Mouse (Mus musculus) embryonic facial prominence, embryonic 14.5 days (tissue): ENCODE measurements around the gene Znrf3. TPM values are rescaled to one million over a fixed set of nuclear protein-coding genes. Genes with fewer than 3 reads are reported as not detected.

ENCODE experiments used
- ATAC-seq: fragments of 200-750 bp; cut with Nextera tagmentation; 2 replicates; pipeline ENCODE4 v1.8.0; 2017; ENCODE audit warnings: low read depth, moderate number of reproducible peaks, moderate TSS enrichment
- DNase-seq: peaks from one replicate; pipeline ENCODE4 v3.0.0-alpha.2; 2015; ENCODE audit warnings: low spot score
- H3K27ac ChIP-seq: fragments of 300-500 bp; sonication (generic); replicated peaks from 2 replicates; pipeline ENCODE4 v1.5.1; 2014; ENCODE audit warnings: low read depth, mild to moderate bottlenecking, low read length, moderate library complexity
- H3K27me3 ChIP-seq: fragments of 300-500 bp; sonication (generic); replicated peaks from 2 replicates; pipeline ENCODE4 v1.6.1; 2014; ENCODE audit warnings: low read length; ENCODE audit not compliant: control insufficient read depth, insufficient read depth
- H3K36me3 ChIP-seq: fragments of 300-500 bp; sonication (generic); 2 replicates; pipeline ENCODE4 v1.6.1; 2014; ENCODE audit warnings: low read length, mixed read lengths; ENCODE audit not compliant: control insufficient read depth, insufficient read depth
- H3K4me1 ChIP-seq: fragments of 300-500 bp; sonication (generic); 2 replicates; pipeline ENCODE4 v1.6.1; 2014; ENCODE audit warnings: antibody characterized with exemption, low read length; ENCODE audit not compliant: control insufficient read depth, insufficient read depth
- H3K4me2 ChIP-seq: fragments of 300-500 bp; sonication (generic); 2 replicates; pipeline ENCODE4 v1.6.1; 2014; ENCODE audit warnings: low read depth, mild to moderate bottlenecking, low read length, moderate library complexity, mixed read lengths
- H3K4me3 ChIP-seq: fragments of 300-500 bp; sonication (generic); 2 replicates; pipeline ENCODE4 v1.5.1; 2014; ENCODE audit warnings: low read depth, mild to moderate bottlenecking, low read length
- H3K9ac ChIP-seq: fragments of 300-500 bp; sonication (generic); 2 replicates; pipeline ENCODE4 v1.6.1; 2014; ENCODE audit warnings: low read depth, mild to moderate bottlenecking, low read length, moderate library complexity, mixed read lengths
- H3K9me3 ChIP-seq: fragments of 300-500 bp; sonication (generic); 2 replicates; pipeline ENCODE4 v1.6.1; 2016; ENCODE audit warnings: low read length; ENCODE audit not compliant: control insufficient read depth
- WGBS: fragments of 180-500 bp; shearing (Covaris S2); extraction: QIAGEN DNeasy Blood & Tissue Kit; methylation state at CpG from one replicate; pipeline ENCODE4 v1.1.7; 2014; 5-methylcytosine and 5-hydroxymethylcytosine counted together
- polyA plus RNA-seq: library from polyadenylated mRNA; unstranded; fragments of >200 nt; fragmentation: Nextera tagmentation; extraction: Ambion mirVana; gene quantifications from 2 replicates; pipeline ENCODE4 v1.2.1, GENCODE M21; 2014

Znrf3 gene
- polyA plus RNA-seq, 1 experiment from 2014 or later = 9.2 TPM

DNA sequence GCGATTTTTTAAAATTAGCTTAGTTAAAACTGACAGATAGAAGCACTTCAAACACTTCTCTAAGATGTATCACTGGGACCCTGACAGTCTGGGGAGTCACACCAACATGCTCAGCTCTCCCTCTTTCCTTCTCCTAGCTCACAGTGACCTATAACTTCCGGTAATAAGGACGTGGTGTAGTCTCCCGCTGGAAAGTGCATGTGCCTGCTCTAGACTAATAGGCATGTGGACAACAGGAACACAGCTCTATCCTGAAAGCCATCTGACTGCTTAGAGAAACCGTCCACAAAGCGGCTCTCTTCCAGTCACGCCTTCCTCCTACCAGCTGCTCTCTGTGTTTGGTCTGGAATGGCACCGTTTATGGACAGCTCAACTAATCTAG, 199.9 kb downstream of the Znrf3 start:
- H3K9me3 ChIP-seq = no peaks in the 10 kb centered on the region
- peaks cover 15% of the 10 kb centered on the region for H3K36me3 ChIP-seq
- peak overlapping the region; percentile 28; the same call in 1 of the 2 replicates for H3K9ac ChIP-seq
- H3K4me2 ChIP-seq = peak overlapping the region; percentile 52
- H3K4me1 ChIP-seq = peaks cover 37% of the 10 kb centered on the region
- DNase-seq = peak; percentile 76
- 18% methylated on average over 8 of the region's 8 CpGs for WGBS
- H3K27ac ChIP-seq = peak overlapping the region; percentile 88
- ATAC-seq = peak; percentile 24; the same call in 1 of the 2 replicates
- H3K4me3 ChIP-seq = peak overlapping the region; percentile 21; the same call in 1 of the 2 replicates
- no peaks in the 10 kb centered on the region for H3K27me3 ChIP-seq

DNA sequence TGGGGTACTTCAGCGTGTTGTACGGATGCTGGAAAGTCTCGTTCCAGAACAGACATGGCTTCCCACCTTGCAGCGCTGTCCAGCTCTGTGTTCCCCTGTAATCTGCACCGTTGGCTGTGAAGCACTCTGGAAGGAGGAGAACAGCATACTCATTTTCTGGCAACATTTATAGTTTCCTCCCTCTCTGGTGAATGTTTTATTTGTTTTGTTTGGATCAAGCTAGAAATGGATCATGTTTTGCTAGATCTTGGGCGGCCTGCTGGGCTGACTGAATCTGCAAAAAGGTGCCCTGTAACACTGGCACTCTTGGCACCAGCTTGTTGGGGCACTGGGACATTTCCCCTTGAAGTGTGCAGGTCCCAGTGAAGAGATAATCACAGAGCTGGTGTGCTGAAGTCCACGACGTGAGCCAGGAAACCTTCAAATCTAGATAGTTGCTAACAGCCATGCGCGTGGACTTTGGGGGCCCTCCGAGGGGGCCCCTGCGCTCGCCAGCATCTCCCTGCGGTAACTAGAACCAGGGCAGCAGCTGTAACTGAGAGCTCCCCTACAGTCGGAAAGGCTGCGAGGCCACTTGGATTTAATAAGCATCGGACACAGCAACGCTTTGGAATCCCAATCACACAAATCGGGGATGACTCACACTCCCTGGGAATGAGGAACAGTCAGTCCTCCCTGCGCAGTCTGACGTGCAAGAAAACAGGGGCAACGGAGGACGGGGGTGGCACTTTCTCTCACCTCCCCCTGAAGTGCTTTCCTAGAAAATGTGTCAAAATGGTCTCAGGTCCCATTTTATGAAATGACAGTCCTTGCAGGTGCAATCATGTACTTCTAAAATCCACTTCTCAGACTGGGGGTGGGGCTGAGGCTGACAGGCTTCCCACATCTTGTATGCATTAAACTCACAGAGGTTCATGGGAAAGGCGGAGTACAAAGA, 200.6 kb downstream of the Znrf3 start:
- Histone ChIP-seq H3K4me2 (peak overlapping the region; percentile 52), H3K27me3 (no peaks in the 10 kb centered on the region), H3K27ac (peak overlapping the region; percentile 88), H3K4me3 (peak overlapping the region; percentile 21), H3K9me3 (no peaks in the 10 kb centered on the region), H3K36me3 (peaks cover 15% of the 10 kb centered on the region), H3K4me1 (peaks cover 43% of the 10 kb centered on the region), H3K9ac (peak overlapping the region; percentile 28; the same call in 1 of the 2 replicates)
- ATAC-seq (peak; percentile 30), DNase-seq (peak; percentile 92)
- 21% methylated on average over 24 of the region's 24 CpGs for whole genome bisulfite sequencing

DNA sequence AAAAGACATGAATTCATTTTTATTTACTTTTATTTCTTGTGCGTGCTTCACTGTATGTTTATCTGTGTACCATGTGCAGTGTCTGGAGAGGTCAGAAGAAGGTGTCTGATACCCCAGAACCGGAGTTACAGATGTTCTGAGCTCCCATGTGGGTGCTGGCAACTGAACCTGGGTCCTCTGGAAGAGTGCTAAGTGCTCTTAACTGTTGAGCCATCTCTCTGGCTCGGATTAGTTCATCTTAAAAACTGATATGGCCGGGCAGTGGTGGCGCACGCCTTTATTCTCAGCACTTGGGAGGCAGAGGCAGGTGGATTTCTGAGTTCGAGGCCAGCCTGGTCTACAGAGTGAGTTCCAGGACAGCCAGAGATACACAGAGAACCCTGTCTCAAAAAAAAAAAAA, 201.4 kb downstream of the Znrf3 start:
- H3K9me3 ChIP-seq = no peaks in the 10 kb centered on the region
- peaks cover 18% of the 10 kb centered on the region for H3K36me3 ChIP-seq
- no peak overlapping the region for H3K4me3 ChIP-seq
- no peak for DNase-seq
- H3K27ac ChIP-seq = peak overlapping the region; percentile 88; the same call in 1 of the 2 replicates
- whole genome bisulfite sequencing = 93% methylated on average over 7 of the region's 7 CpGs
- H3K27me3 ChIP-seq = no peaks in the 10 kb centered on the region
- ATAC-seq = no peak
- peaks cover 47% of the 10 kb centered on the region for H3K4me1 ChIP-seq
- no peak overlapping the region for H3K9ac ChIP-seq
- H3K4me2 ChIP-seq = peak overlapping the region; percentile 52; the same call in 1 of the 2 replicates

DNA sequence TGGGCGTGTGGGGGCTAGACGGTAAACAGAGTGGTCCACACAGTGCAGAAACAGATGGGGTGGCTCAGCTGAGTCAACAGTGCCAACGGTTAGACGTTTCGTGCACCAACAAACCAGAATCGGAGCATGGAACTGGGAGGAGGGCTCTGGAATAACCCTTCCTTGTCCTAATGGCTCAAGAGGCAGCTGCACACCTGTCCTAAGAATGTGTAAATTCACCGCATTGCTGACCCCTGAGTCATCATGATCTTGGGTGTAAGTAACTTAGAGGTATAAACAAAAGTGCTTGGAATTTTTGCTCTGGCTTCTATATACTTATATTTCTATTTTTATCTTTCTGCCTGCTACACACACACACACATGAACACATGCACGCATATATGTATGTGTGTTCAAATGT, 202.5 kb downstream of the Znrf3 start:
- 73% methylated on average over 8 of the region's 8 CpGs for WGBS
- H3K27ac ChIP-seq = no peak overlapping the region
- no peaks in the 10 kb centered on the region for H3K9me3 ChIP-seq
- H3K9ac ChIP-seq = no peak overlapping the region
- peaks cover 28% of the 10 kb centered on the region for H3K36me3 ChIP-seq
- no peak for DNase-seq
- H3K4me2 ChIP-seq = no peak overlapping the region
- no peaks in the 10 kb centered on the region for H3K27me3 ChIP-seq
- H3K4me3 ChIP-seq = no peak overlapping the region
- peaks cover 47% of the 10 kb centered on the region for H3K4me1 ChIP-seq
- ATAC-seq = no peak

- peak; percentile 82 for ATAC-seq
- H3K27ac ChIP-seq = peak overlapping the region; percentile 80
- no peaks in the 10 kb centered on the region for H3K9me3 ChIP-seq
- peaks cover 44% of the 10 kb centered on the region for H3K4me1 ChIP-seq
- peaks cover 31% of the 10 kb centered on the region for H3K36me3 ChIP-seq
- peak; percentile 89 for DNase-seq
- no peaks in the 10 kb centered on the region for H3K27me3 ChIP-seq
- 5% methylated on average over 10 of the region's 10 CpGs for WGBS
- no peak overlapping the region for H3K4me3 ChIP-seq
- H3K9ac ChIP-seq = 0 out of 2 replicates have a peak overlapping the region, but pooled peaks have one; percentile 19
- H3K4me2 ChIP-seq = peak overlapping the region; percentile 13
These were observed 204.6 kb downstream of the Znrf3 start for GRCm38 (mm10) chr11:5239706-5240690.

Other genes starting within 250 kb of the Znrf3 start
- gene Kremen1, start 183.3 kb downstream of the Znrf3 start, polyA plus RNA-seq = 24.1 and 26.7 TPM in 2 replicates
- gene Xbp1, start 75.8 kb upstream of the Znrf3 start, polyA plus RNA-seq = 205 and 223 TPM in 2 replicates
- 18.2 and 22.1 TPM in 2 replicates for gene Ccdc117, start 97.3 kb upstream of the Znrf3 start, polyA plus RNA-seq
- gene Ankrd36, start 124.8 kb upstream of the Znrf3 start, polyA plus RNA-seq = not detected in 2 replicates